Mouse (Mus musculus) forebrain, postnatal 0 days (tissue): ENCODE measurements at regions not wholly inside any gene's neighbourhood (a gene's known extent, or its start where the extent isn't known, plus 50 kb on each side); places are given as distances from the start of the nearest gene placed in this dataset.

ENCODE experiments used
- ATAC-seq: fragments of 200-750 bp; cut with Nextera tagmentation; 2 replicates; pipeline ENCODE4 v1.8.0; 2017; ENCODE audit warnings: mild to moderate bottlenecking, moderate library complexity
- DNase-seq: peaks from one replicate; pipeline ENCODE4 v3.0.0-alpha.2; 2015
- H3K27ac ChIP-seq: fragments of 300-500 bp; sonication (generic); 2 replicates; pipeline ENCODE4 v1.5.1; 2014; ENCODE audit warnings: low read depth, mild to moderate bottlenecking, antibody characterized with exemption, low read length, moderate library complexity, mixed read lengths
- H3K27me3 ChIP-seq: fragments of 300-500 bp; sonication (generic); 2 replicates; pipeline ENCODE4 v1.6.1; 2014; ENCODE audit warnings: mild to moderate bottlenecking, low read length, mixed read lengths; ENCODE audit not compliant: insufficient read depth
- H3K36me3 ChIP-seq: fragments of 300-500 bp; sonication (generic); 2 replicates; pipeline ENCODE4 v1.6.1; 2014; ENCODE audit warnings: mild to moderate bottlenecking, moderate library complexity; ENCODE audit not compliant: insufficient read depth
- H3K4me1 ChIP-seq: fragments of 300-500 bp; sonication (generic); 2 replicates; pipeline ENCODE4 v1.6.1; 2014; ENCODE audit warnings: antibody characterized with exemption; ENCODE audit not compliant: insufficient read depth
- H3K4me2 ChIP-seq: fragments of 300-500 bp; sonication (generic); 2 replicates; pipeline ENCODE4 v1.6.1; 2014; ENCODE audit warnings: low read depth, mild to moderate bottlenecking, moderate library complexity
- H3K4me3 ChIP-seq: fragments of 300-500 bp; sonication (generic); 2 replicates; pipeline ENCODE4 v1.5.1; 2014; ENCODE audit warnings: low read depth, low read length, mixed read lengths
- H3K9ac ChIP-seq: fragments of 300-500 bp; sonication (generic); 2 replicates; pipeline ENCODE4 v1.6.1; 2014; ENCODE audit warnings: mild to moderate bottlenecking
- H3K9me3 ChIP-seq: fragments of 300-500 bp; sonication (generic); 2 replicates; pipeline ENCODE4 v1.6.1; 2016; ENCODE audit warnings: low read length
- CTCF ChIP-seq: sonication (generic); IDR thresholded peaks from 2 replicates; pipeline ENCODE4 v1.5.1; 2016; ENCODE audit warnings: antibody characterized with exemption, control low read depth, low read depth
- WGBS: fragments of 180-500 bp; shearing (Covaris S2); extraction: QIAGEN DNeasy Blood & Tissue Kit; methylation state at CpG from one replicate; pipeline ENCODE4 v1.1.7; 2014; 5-methylcytosine and 5-hydroxymethylcytosine counted together

DNA sequence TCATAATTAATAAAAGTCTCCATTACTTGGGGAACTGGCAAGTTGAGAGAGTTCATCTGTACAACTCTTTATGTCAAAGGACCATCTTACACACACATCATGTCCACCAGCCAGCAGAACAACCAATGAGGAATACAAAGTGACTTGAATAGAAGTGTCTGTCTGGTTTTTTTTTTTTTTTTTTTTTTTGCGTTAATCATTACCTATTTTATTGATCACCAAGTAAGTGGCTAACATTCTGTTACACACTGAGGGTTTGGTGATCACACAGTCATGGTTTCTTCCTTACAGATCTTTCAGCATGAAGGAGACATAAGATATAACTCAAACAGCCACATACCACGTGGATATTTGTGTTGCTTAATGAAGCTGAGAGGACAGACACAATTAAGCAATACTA is 147.6 kb upstream of the Adamts3 start:
- no peak overlapping the region for H3K4me2 ChIP-seq
- ATAC-seq = no peak

DNA sequence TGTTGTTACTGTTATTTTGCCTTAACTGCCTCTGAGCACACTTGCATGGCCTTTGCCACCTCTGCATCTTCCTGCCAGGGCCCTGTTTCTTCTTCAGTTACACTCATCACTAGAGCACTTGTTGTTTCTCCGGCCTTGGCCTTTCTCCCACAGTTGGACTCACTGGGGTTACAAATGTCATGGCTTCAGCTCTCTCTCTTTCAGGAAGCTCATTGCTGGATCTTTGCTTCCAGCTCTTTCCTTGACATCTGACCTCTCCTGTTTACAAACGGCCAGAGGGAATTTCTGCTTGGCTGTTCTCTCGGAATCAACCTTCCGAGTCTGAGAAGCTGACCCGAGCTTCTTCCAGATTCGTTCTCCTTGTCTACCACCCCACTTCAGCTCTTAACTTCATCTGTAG is 146.6 kb upstream of the Adamts3 start:
- Histone ChIP-seq H3K4me2 (no peak overlapping the region), H3K9ac (no peak overlapping the region), H3K4me3 (no peak overlapping the region), H3K27me3 (no peaks in the 10 kb centered on the region), H3K4me1 (no peaks in the 10 kb centered on the region), H3K27ac (no peak overlapping the region), H3K9me3 (no peaks in the 10 kb centered on the region), H3K36me3 (no peaks in the 10 kb centered on the region)
- ATAC-seq (no peak), DNase-seq (no peak)
- 77% methylated on average over 6 of the region's 6 CpGs for WGBS
- no peak for TF ChIP-seq CTCF

More for the DNA sequence above, 147.6 kb upstream of the Adamts3 start:
- WGBS = 78% methylated on average over 2 of the region's 2 CpGs
- Histone ChIP-seq H3K4me3 (no peak overlapping the region), H3K27me3 (no peaks in the 10 kb centered on the region), H3K27ac (no peak overlapping the region), H3K9me3 (no peaks in the 10 kb centered on the region), H3K4me1 (no peaks in the 10 kb centered on the region), H3K9ac (no peak overlapping the region), H3K36me3 (no peaks in the 10 kb centered on the region)
- TF ChIP-seq CTCF = no peak
- DNase-seq = no peak

DNA sequence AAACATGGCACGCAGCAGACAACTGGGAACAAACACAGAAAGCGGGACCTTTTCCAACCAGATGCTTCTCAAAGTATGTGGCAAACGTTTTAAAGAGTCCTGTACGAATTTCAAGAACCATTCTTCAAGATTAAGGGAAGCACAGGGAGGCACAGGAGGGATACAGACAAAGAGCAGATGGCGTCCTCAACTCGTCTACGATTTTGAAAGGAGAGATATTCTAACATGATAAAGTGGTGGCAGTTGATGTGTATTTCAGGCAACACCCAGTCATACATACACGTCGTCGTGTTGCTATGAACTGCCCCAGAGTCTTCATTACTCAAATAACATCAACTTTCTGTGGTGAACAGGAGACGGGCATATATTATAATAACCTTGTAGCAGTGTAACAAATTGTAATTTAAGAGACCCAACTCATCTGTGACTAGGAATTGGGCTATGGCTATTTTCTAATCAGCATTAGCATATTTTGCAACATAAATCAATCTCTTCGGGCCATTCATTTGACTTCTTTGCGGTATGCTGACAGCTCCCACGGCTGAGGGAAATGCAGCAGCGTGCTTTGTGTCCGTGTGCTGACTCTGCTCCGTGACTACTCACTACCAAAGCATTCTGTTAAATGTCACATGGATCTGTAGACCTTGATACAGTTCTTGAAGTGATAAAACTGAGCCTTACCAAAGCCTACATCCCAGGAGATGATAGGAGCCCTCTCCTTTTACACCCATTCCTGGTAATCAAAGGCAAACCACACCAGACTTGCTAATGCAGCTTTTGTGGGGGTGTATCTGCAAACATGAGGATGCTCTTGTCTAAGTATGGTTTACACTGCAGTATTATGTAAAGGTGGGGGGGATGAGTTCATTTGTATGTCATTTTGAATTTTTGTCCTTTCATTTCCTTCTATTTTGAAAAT is 144.0 kb upstream of the Adamts3 start:
- Histone ChIP-seq H3K9ac (no peak overlapping the region), H3K4me2 (no peak overlapping the region), H3K27me3 (no peaks in the 10 kb centered on the region), H3K27ac (peak overlapping the region; percentile 64), H3K36me3 (no peaks in the 10 kb centered on the region), H3K4me1 (no peaks in the 10 kb centered on the region), H3K9me3 (no peaks in the 10 kb centered on the region), H3K4me3 (no peak overlapping the region)
- peak; percentile 57 for DNase-seq
- WGBS = 56% methylated on average over 17 of the region's 17 CpGs
- TF ChIP-seq CTCF = no peak
- ATAC-seq = peak; percentile 86

DNA sequence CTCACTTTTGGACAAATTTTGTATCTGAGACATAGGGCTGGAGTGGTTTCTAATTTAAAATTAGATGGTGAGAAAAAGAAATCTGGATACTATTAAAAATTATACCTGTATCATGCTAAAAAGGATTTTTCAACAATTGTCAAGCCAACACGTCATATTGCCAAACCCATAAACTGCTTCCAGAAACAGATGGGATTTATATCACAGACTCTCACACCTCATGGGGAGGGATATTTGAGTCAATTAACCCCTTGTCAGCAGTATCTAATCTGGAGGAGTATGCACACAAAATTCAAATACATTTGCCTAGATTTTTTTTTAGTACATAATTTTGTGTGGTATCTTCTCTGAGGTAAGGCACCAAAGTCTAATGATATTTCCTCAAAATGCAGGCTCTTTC is 138.3 kb upstream of the Adamts3 start:
- TF ChIP-seq CTCF = no peak
- H3K9me3 ChIP-seq = no peaks in the 10 kb centered on the region
- ATAC-seq = no peak
- peak; percentile 26 for DNase-seq
- no peak overlapping the region for H3K9ac ChIP-seq
- H3K4me3 ChIP-seq = no peak overlapping the region
- WGBS = 67% methylated on average over 1 of the region's 1 CpGs
- no peak overlapping the region for H3K27ac ChIP-seq
- no peak overlapping the region for H3K4me2 ChIP-seq
- no peaks in the 10 kb centered on the region for H3K36me3 ChIP-seq
- H3K27me3 ChIP-seq = no peaks in the 10 kb centered on the region
- H3K4me1 ChIP-seq = no peaks in the 10 kb centered on the region

DNA sequence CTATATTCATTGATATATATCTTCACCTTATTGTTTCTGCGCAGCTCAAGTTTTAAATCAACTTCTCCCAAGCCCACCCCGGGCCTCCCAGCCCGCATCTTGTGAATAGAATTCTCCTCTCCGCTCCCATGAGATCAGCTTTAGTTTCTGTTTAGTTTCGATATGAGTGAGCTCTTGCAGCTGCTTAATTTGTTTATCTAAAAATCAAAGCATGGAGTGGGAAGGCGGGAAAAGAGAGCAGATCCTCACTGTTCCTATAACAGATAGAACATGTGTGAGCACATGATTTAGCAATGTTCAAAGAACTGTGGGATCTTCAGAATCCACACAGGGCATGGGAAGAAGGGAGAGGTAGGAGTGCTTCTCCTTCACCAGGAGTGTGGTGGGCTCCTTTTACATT is 117.6 kb upstream of the Adamts3 start:
- Histone ChIP-seq H3K27me3 (no peaks in the 10 kb centered on the region), H3K36me3 (no peaks in the 10 kb centered on the region), H3K4me3 (no peak overlapping the region), H3K27ac (no peak overlapping the region), H3K9ac (no peak overlapping the region), H3K4me2 (no peak overlapping the region), H3K4me1 (no peaks in the 10 kb centered on the region), H3K9me3 (no peaks in the 10 kb centered on the region)
- 85% methylated on average over 6 of the region's 6 CpGs for WGBS
- DNase-seq (no peak), ATAC-seq (no peak)
- no peak for TF ChIP-seq CTCF

DNA sequence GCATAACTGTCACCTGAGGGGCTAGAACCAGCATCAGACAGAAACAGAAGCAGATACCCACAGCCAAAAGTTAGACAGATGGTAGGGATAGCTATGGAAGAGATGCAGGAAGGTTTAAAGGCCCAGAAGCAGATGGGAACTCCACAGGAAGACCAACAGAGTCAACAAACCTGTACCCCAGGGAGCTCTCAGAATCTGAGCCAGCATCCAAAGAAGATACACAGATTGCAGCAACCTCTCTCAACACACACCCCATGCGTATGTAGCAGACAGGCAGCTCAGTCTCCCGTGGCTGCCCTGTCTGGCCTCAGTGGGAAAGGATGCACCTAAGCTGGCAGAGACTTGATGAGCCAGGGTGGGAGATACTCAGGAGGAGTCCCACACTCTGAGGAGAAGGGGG is 108.4 kb upstream of the Adamts3 start:
- no peak for DNase-seq
- WGBS = 68% methylated on average over 2 of the region's 2 CpGs
- Histone ChIP-seq H3K4me2 (no peak overlapping the region), H3K9ac (no peak overlapping the region), H3K27me3 (no peaks in the 10 kb centered on the region), H3K4me3 (no peak overlapping the region), H3K36me3 (no peaks in the 10 kb centered on the region), H3K27ac (no peak overlapping the region), H3K4me1 (no peaks in the 10 kb centered on the region), H3K9me3 (no peaks in the 10 kb centered on the region)
- no peak for ATAC-seq
- no peak for TF ChIP-seq CTCF

DNA sequence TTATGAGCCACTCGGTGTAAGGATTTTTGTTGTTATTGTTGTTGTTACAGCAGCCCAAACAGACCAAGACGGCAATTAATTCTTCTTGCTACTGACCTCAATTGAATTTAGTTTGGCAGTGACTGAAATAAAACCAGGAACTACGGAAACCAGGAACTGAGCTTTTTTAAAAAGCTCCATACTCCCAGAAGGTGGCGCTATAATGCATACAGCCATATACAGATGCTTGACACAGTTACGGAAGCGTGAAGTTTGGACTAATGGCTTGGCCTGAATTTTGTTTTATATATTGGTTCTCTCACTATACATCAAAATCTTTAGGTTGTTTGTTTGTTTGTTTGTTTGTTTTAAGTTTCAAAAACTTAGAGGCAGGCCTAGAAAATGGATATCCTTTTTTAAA is 98.5 kb upstream of the Adamts3 start:
- no peak for ATAC-seq
- peak; percentile 20 for DNase-seq

More for the DNA sequence above, 98.5 kb upstream of the Adamts3 start:
- Histone ChIP-seq H3K27ac (no peak overlapping the region), H3K9me3 (no peaks in the 10 kb centered on the region), H3K4me2 (no peak overlapping the region), H3K36me3 (no peaks in the 10 kb centered on the region), H3K4me1 (no peaks in the 10 kb centered on the region), H3K9ac (no peak overlapping the region), H3K4me3 (no peak overlapping the region), H3K27me3 (no peaks in the 10 kb centered on the region)
- TF ChIP-seq CTCF = peak; percentile 37
- 54% methylated on average over 6 of the region's 6 CpGs for WGBS
